Mouse (Mus musculus) layer of hippocampus, postnatal 14 days (tissue): ENCODE data around the gene Lhfpl1. TPM values are rescaled to one million over a fixed set of nuclear protein-coding genes. Genes with fewer than 3 reads are reported as not detected.
"Not testable (repeated sequence)": the region's sequence is repeated elsewhere in the genome, so short reads cannot be mapped to it uniquely, and the experiment has no call there.

Source experiments
- DNase-seq, 2 experiments: peaks; one replicate each; pipeline ENCODE4 v3.0.0; 2021 to 2022; ENCODE audit warnings: low spot score in 2 of 2, mixed read lengths in 1 of 2
- long read RNA-seq, 2 experiments: library from polyadenylated mRNA; stranded (forward); transcript quantifications; one replicate each; pipeline ENCODE4 v2.0.0; 2021
- total RNA-seq, 2 experiments: library from RNA; stranded (reverse); gene quantifications; 2 replicates each; pipeline ENCODE4 v1.2.3; 2021

The Lhfpl1 gene
- 1 to 10 TPM; 4.1 to 5.9 TPM for total RNA-seq
- long read RNA-seq, experiment 1, result 0 reads
- long read RNA-seq, experiment 2, partial matches to known transcripts, result 1 of 4 reads
- long read RNA-seq, experiment 2, other reads (novel, unspliced or antisense), result 1 of 4 reads

- DNase-seq, result no peak
Observed at GRCm38 (mm10) chrX:145348377-145349203, at the start of gene Lhfpl1. Lhfpl1 (minus strand) TSS chrX:145349089.

GRCm38 (mm10) chrX:145371839-145372238, 22.9 kb upstream of the Lhfpl1 start:
- DNase-seq, result no peak

GRCm38 (mm10) chrX:145362527-145362926, 13.6 kb upstream of the Lhfpl1 start:
- DNase-seq, result no peak

- peak in 1 of 2 experiments; percentile 16 for DNase-seq
Observed at GRCm38 (mm10) chrX:145342402-145342801, 6.5 kb downstream of the Lhfpl1 start.

GRCm38 (mm10) chrX:145336141-145336540, 12.7 kb downstream of the Lhfpl1 start:
- DNase-seq, result no peak

GRCm38 (mm10) chrX:145308555-145308954, 40.3 kb downstream of the Lhfpl1 start:
- DNase-seq, result no peak

DNA sequence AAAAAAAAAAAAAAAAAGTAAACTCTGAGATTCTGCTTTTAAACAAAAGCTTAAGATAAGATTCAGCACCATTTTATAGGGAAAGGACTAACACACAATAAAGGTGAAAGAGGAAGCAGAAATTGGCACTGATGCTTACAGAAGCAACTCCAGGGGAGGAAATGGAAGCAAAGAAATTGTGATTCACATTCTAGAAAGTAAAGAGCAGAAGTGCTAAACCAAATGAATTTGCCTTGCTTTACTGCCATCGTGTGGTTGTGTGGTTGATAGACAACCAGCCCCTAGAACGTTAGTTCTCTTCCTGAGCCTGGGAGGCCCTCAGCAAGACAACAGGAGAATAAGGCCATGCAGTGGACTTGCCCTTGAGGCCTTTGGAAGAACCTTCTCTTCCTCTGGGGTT, 41.7 kb downstream of the Lhfpl1 start:
- peak; percentile 9 to 31 for DNase-seq

DNA sequence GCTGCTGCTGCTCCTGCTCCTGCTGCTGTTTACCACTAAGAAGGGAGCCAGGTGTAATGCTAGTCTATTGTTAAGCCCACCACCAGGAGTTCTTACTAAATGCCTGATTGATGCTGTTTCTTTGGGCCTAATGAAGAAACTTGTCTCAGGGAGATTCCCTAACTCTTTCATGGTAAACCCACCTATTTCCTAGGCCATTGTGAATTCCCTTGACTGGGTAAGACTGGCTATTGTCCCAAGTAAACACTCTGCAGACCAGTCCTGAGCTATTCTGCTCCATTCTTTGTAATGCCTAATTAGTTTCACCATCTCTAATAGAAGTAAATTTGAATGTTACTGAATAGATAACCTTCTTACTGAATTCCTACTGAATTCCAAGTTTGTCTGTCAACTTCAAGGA, 48.7 kb downstream of the Lhfpl1 start:
- DNase-seq, result not testable (repeated sequence)

DNA sequence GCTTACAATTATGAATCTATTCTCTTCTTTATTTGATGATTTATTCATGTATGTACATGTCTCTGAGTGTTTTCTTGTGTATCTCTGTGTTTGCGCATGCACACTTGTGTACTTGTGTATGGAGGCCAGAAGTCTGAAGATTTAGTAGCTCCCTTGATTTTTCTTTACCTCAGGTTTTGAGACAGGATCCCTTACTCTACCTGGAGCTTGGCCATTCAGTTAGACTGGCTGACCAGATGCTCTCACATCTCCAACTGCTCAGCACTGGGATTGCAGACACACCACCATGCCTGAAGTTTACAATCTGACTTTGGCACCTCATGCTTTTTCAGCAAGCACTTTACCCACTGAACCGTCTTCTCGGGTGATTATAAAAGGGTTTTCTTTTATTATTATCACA, 76.7 kb downstream of the Lhfpl1 start:
- no peak for DNase-seq

- no peak for DNase-seq
Observed at GRCm38 (mm10) chrX:145271768-145272167, 77.1 kb downstream of the Lhfpl1 start.

DNA sequence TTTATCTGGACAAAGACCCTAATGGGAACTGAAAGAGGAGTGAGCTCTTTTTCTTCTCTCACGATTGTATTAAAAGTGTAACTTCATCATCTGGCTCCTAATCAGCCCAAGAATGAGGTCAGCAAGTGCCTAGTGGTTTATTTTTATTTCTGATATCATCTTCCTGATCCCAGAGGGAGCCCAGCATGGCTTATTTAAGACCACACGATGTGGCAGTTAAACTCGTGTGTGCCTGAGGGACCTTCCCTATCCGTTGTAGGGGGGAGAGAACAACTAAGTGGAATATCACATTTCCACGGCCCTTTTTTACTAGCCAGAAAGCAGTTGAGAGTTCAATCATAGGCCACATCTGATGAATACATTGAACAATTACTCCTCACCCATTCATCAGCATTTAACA, 87.1 kb downstream of the Lhfpl1 start:
- no peak for DNase-seq

Other genes with a start within 250 kb of the Lhfpl1 start
- 10 to 100 TPM; 30.9 to 32.4 TPM for gene Amot, start 156.1 kb upstream of the Lhfpl1 start, total RNA-seq